Mouse (Mus musculus) hindbrain, embryonic 13.5 days (tissue): ENCODE results near the gene Krtap4-9. TPM values are rescaled to one million over a fixed set of nuclear protein-coding genes. Genes with fewer than 3 reads are reported as not detected.
"Not testable (repeated sequence)": the region's sequence is repeated elsewhere in the genome, so short reads cannot be mapped to it uniquely, and the experiment has no call there.

Experiments
- ATAC-seq: fragments of 200-750 bp; cut with Nextera tagmentation; 2 replicates; pipeline ENCODE4 v1.8.0; 2017; ENCODE audit warnings: moderate TSS enrichment; ENCODE audit not compliant: low FRiP score
- H3K27ac ChIP-seq: fragments of 300-500 bp; sonication (generic); 2 replicates; pipeline ENCODE4 v1.5.1; 2015; ENCODE audit warnings: inconsistent platforms, mild to moderate bottlenecking, moderate library complexity
- H3K27me3 ChIP-seq: fragments of 300-500 bp; sonication (generic); 2 replicates; pipeline ENCODE4 v1.6.1; 2015; ENCODE audit warnings: mild to moderate bottlenecking, inconsistent platforms
- H3K36me3 ChIP-seq: fragments of 300-500 bp; sonication (generic); 2 replicates; pipeline ENCODE4 v1.6.1; 2015; ENCODE audit warnings: mild to moderate bottlenecking, inconsistent platforms
- H3K4me1 ChIP-seq: fragments of 300-500 bp; sonication (generic); replicated peaks from 2 replicates; pipeline ENCODE4 v1.6.1; 2015; ENCODE audit warnings: inconsistent platforms
- H3K4me2 ChIP-seq: fragments of 300-500 bp; sonication (generic); 2 replicates; pipeline ENCODE4 v1.6.1; 2015; ENCODE audit warnings: inconsistent platforms, mild to moderate bottlenecking, moderate library complexity
- H3K4me3 ChIP-seq: fragments of 300-500 bp; sonication (generic); 2 replicates; pipeline ENCODE4 v1.5.1; 2015; ENCODE audit warnings: mild to moderate bottlenecking, inconsistent platforms
- H3K9ac ChIP-seq: fragments of 300-500 bp; sonication (generic); 2 replicates; pipeline ENCODE4 v1.6.1; 2015; ENCODE audit warnings: mild to moderate bottlenecking, inconsistent platforms
- H3K9me3 ChIP-seq: fragments of 300-500 bp; sonication (generic); 2 replicates; pipeline ENCODE4 v1.6.1; 2016; ENCODE audit warnings: inconsistent platforms
- WGBS: fragments of 180-500 bp; shearing (Covaris S2); methylation state at CpG from one replicate; pipeline ENCODE4 v1.1.7; 2015; 5-methylcytosine and 5-hydroxymethylcytosine counted together
- polyA plus RNA-seq: library from polyadenylated mRNA; unstranded; fragments of >200 nt; fragmentation: Nextera tagmentation; extraction: Ambion mirVana; gene quantifications from 2 replicates; pipeline ENCODE4 v1.2.1, GENCODE M21; 2015

Gene Krtap4-9
- not detected in 2 replicates for polyA plus RNA-seq

DNA sequence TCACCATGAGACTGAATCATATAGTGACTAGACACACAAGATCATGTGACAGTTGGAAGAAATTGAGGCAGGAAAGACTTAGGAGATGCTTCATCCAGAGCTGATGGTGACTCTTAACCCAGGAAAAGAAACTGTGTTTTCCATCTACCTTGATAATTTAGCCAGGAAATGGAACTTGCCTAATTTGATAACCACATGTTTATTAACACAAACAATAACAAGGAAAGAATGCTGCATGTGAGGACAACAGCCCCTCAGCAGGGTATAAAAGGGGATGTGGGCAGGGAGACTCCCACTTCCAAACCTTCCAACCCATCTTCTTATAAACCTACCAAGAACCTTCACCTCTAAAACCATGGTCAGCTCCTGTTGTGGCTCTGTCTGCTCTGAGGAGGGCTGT lies at the start of gene Krtap4-9:
Krtap4-9 (plus strand) TSS at position 301 of the 400 bp plus-strand sequence.
- H3K36me3 ChIP-seq, H3K9ac ChIP-seq, H3K27me3 ChIP-seq, H3K4me1 ChIP-seq, H3K4me2 ChIP-seq, ATAC-seq, H3K9me3 ChIP-seq, H3K4me3 ChIP-seq, H3K27ac ChIP-seq: not testable (repeated sequence)

DNA sequence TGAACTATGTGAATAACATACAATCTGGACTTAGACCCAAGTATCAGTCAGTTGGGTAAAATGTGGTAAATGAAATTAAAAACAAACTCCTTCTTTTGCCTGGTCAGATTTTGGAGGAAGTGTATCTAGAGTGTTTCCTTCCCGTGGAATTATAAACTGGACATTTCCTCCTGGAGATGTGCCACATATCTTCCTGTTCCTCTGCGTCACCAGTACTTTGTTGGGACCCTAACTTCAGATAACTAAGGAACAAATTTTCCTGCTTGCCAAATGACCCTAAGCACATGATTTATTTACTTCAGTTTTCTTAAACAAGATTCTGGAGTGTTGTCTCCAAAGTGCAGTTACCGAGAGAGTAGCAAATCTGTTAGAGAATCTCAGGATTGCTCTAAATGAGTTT lies 41.0 kb upstream of the Krtap4-9 start:
- no peak for ATAC-seq
- Histone ChIP-seq H3K27ac (no peak overlapping the region), H3K27me3 (no peaks in the 10 kb centered on the region), H3K9me3 (no peaks in the 10 kb centered on the region), H3K4me2 (no peak overlapping the region), H3K36me3 (no peaks in the 10 kb centered on the region), H3K9ac (no peak overlapping the region), H3K4me3 (no peak overlapping the region), H3K4me1 (no peaks in the 10 kb centered on the region)
- WGBS: 95% methylated on average over 3 of the region's 3 CpGs

DNA sequence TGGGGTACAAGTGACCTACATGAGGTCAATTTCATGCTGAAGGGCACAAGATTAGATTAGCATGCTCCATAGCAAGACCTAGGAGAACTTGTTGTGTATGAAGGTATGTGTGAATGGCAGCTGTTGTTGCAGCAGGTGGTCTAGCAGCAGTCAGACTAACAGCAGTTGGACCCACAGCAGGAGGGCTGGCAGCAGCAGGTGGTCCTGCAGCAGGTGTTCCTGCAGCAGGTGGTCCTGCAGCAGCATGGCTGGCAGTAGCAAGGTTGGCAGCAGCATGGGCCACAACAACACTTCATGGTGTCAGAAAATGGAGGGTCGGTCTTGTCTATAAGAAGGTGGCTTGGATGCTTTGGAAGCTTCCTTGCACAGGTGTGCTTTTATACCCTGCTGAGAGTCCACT lies 26.1 kb upstream of the Krtap4-9 start:
- 100% methylated on average over 1 of the region's 1 CpGs for WGBS
- H3K27me3 ChIP-seq: no peaks in the 10 kb centered on the region
- ATAC-seq: no peak
- H3K4me1 ChIP-seq: no peaks in the 10 kb centered on the region
- H3K27ac ChIP-seq: no peak overlapping the region
- no peak overlapping the region for H3K4me3 ChIP-seq
- H3K9ac ChIP-seq: no peak overlapping the region
- H3K36me3 ChIP-seq: no peaks in the 10 kb centered on the region
- no peak overlapping the region for H3K4me2 ChIP-seq
- H3K9me3 ChIP-seq: no peaks in the 10 kb centered on the region

DNA sequence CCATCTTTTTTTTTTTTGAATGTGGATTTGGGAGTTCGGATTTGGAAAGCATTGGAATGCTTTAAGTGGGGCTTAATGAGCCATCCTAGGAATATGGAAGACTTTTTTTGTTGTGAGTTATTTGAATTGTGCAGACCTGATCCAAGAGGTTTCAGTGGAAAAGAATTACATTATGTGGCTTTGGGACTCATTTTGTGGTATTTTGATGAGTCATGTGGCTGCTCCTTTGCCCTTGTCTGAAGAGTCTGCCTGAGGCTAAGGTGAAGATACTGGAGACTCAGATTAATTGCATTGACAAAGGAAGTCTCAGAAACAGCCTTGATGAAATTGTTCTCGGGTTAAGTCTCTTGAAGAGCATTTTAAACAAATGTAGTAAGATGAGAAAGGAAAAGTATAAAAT lies 16.6 kb upstream of the Krtap4-9 start:
- H3K27ac ChIP-seq: no peak overlapping the region
- ATAC-seq: no peak
- H3K9me3 ChIP-seq: no peaks in the 10 kb centered on the region
- WGBS: 74% methylated on average over 2 of the region's 2 CpGs
- no peak overlapping the region for H3K4me3 ChIP-seq
- H3K4me1 ChIP-seq: no peaks in the 10 kb centered on the region
- H3K9ac ChIP-seq: no peak overlapping the region
- H3K27me3 ChIP-seq: no peaks in the 10 kb centered on the region
- no peak overlapping the region for H3K4me2 ChIP-seq
- H3K36me3 ChIP-seq: no peaks in the 10 kb centered on the region

DNA sequence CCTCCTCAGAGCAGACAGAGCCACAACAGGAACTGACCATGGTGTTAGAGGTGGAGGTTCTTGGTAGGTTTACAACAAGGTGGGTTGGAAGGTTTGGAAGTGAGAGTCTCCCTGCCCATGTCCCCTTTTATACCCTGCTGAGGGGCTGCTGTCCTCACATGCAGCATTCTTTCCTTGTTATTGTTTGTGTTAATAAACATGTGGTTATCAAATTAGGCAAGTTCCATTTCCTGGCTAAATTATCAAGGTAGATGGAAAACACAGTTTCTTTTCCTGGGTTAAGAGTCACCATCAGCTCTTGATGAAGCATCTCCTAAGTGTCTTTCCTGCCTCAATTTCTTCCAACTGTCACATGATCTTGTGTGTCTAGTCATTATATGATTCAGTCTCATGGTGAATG lies 12.2 kb upstream of the Krtap4-9 start, which contains the start of gene Gm11595:
Gm11595 (minus strand) TSS at position 101 of the 400 bp plus-strand sequence.
- H3K4me3 ChIP-seq, H3K4me2 ChIP-seq, H3K9ac ChIP-seq, H3K9me3 ChIP-seq, H3K27me3 ChIP-seq, H3K27ac ChIP-seq, H3K4me1 ChIP-seq, ATAC-seq, H3K36me3 ChIP-seq: not testable (repeated sequence)

DNA sequence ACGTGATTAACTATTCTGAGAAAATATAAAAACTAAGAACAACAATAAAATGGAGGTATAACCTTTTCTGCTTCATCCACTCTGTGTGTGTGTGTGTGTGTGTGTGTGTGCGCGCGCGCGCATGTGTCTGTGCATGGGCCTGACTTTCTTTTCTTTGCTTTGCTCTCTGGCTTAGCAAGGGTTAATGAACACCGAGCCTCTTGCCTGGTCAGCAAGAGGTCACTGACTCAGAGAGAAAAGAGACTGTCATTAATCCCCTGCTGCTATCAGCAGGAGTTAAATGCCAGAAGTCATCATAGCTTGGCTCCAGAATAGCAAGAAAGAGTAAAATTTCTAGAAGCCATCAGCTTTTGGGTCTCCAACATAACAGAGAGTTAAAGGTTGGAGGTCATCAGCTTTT lies 6.6 kb upstream of the Krtap4-9 start:
- Histone ChIP-seq H3K4me1 (no peaks in the 10 kb centered on the region; the same call in 1 of the 2 replicates), H3K27ac (no peak overlapping the region), H3K27me3 (no peaks in the 10 kb centered on the region), H3K9me3 (no peaks in the 10 kb centered on the region), H3K4me3 (no peak overlapping the region), H3K4me2 (no peak overlapping the region), H3K9ac (no peak overlapping the region), H3K36me3 (no peaks in the 10 kb centered on the region)
- WGBS: 33% methylated on average over 7 of the region's 7 CpGs
- no peak for ATAC-seq

DNA sequence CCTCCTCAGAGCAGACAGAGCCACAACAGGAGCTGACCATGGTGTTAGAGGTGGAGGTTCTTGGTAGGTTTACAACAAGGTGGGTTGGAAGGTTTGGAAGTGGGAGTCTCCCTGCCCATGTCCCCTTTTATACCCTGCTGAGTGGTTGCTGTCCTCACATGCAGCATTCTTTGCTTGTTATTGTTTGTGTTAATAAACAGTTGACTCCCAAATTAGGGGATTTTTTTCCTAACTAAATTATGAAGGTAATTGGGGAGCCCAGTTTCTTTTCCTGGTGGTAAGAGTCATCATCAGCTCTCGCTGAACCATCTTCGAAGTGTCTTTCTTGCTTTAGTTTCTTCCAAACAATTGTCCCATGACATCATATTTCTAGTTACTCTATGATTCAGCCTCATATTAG lies 4.4 kb upstream of the Krtap4-9 start, which contains the start of gene Krtap4-8:
Krtap4-8 (minus strand) TSS at position 101 of the 400 bp plus-strand sequence.
- Histone ChIP-seq H3K27ac (no peak within 1 kb of the TSS), H3K9me3 (no peaks in the 10 kb centered on the region), H3K27me3 (no peaks in the 10 kb centered on the region), H3K4me2 (no peak within 1 kb of the TSS), H3K4me1 (no peaks in the 10 kb centered on the region; the same call in 1 of the 2 replicates), H3K9ac (no peak within 1 kb of the TSS), H3K36me3 (no peaks in the 10 kb centered on the region), H3K4me3 (no peak within 1 kb of the TSS)
- WGBS: 93% methylated on average over 2 of the region's 2 CpGs
- ATAC-seq: no peak

DNA sequence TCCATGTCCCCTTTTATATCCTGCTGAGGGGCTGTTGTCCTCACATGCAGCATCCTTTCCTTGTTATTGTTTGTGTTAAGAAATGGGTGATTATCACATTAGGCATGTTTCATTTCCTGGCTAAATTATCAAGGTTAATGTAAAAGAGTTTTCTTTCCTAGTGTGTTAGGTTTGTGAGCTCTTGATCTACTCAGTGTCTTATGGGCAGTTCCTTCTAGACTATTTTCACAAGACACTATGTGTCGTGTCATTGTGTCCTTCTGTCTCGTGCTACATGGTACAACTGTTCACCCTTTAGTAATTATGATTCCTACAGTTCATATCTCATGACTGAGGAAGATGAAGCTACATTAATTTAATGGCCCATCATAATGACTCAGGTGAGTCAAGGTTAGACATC lies 8.4 kb downstream of the Krtap4-9 start, which contains the start of gene Gm11596:
Gm11596 (minus strand) TSS at position 101 of the 400 bp plus-strand sequence.
- H3K9ac ChIP-seq: no peak within 1 kb of the TSS
- H3K9me3 ChIP-seq: no peaks in the 10 kb centered on the region
- no peaks in the 10 kb centered on the region for H3K4me1 ChIP-seq
- no peaks in the 10 kb centered on the region for H3K36me3 ChIP-seq
- no peak for ATAC-seq
- no peaks in the 10 kb centered on the region for H3K27me3 ChIP-seq
- no peak within 1 kb of the TSS for H3K4me2 ChIP-seq
- H3K4me3 ChIP-seq: no peak within 1 kb of the TSS
- WGBS: 90% methylated on average over 2 of the region's 2 CpGs
- H3K27ac ChIP-seq: no peak within 1 kb of the TSS

DNA sequence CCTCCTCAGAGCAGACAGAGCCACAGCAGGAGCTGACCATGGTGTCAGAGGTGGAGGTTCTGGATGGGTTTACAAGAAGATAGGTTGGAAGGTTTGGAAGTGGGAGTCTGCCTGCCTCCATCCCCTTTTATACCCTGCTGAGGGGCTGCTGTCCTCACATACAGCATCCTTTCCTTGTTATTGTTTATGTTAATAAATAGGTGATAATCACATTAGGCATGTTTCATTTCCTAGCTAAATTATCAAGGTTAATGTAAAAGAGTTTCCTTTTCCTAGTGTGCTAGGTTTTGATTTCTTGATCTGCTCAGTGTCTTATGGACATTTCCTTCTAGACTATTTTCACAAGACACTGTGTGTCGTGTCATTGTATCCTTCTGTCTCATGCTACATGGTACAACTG lies 13.8 kb downstream of the Krtap4-9 start, which contains the start of gene Gm11569:
Gm11569 (minus strand) TSS at position 101 of the 400 bp plus-strand sequence.
- H3K4me2 ChIP-seq, H3K9ac ChIP-seq, H3K4me3 ChIP-seq, H3K27ac ChIP-seq, H3K36me3 ChIP-seq, ATAC-seq, H3K4me1 ChIP-seq, H3K27me3 ChIP-seq, H3K9me3 ChIP-seq: not testable (repeated sequence)
- no CpG with 5 or more reads among the region's 1 CpGs for WGBS

DNA sequence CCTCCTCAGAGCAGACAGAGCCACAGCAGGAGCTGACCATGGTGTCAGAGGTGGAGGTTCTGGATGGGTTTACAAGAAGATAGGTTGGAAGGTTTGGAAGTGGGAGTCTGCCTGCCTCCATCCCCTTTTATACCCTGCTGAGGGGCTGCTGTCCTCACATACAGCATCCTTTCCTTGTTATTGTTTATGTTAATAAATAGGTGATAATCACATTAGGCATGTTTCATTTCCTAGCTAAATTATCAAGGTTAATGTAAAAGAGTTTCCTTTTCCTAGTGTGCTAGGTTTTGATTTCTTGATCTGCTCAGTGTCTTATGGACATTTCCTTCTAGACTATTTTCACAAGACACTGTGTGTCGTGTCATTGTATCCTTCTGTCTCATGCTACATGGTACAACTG lies 19.3 kb downstream of the Krtap4-9 start, which contains the start of gene Gm11554:
Gm11554 (minus strand) TSS at position 101 of the 400 bp plus-strand sequence.
- not testable (repeated sequence) for ATAC-seq, H3K4me1 ChIP-seq, H3K27me3 ChIP-seq, H3K4me3 ChIP-seq, H3K9ac ChIP-seq, H3K27ac ChIP-seq, H3K9me3 ChIP-seq, H3K4me2 ChIP-seq, H3K36me3 ChIP-seq
- no CpG with 5 or more reads among the region's 1 CpGs for WGBS

DNA sequence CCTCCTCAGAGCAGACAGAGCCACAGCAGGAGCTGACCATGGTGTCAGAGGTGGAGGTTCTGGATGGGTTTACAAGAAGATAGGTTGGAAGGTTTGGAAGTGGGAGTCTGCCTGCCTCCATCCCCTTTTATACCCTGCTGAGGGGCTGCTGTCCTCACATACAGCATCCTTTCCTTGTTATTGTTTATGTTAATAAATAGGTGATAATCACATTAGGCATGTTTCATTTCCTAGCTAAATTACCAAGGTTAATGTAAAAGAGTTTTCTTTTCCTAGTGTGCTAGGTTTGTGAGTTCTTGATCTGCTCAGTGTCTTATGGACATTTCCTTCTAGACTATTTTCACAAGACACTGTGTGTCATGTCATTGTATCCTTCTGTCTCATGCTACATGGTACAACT lies 24.8 kb downstream of the Krtap4-9 start, which contains the start of gene Krtap4-13:
Krtap4-13 (minus strand) TSS at position 101 of the 400 bp plus-strand sequence.
- not testable (repeated sequence) for H3K27me3 ChIP-seq, H3K4me2 ChIP-seq, ATAC-seq, H3K4me3 ChIP-seq, H3K9ac ChIP-seq, H3K36me3 ChIP-seq, H3K9me3 ChIP-seq, H3K27ac ChIP-seq, H3K4me1 ChIP-seq

DNA sequence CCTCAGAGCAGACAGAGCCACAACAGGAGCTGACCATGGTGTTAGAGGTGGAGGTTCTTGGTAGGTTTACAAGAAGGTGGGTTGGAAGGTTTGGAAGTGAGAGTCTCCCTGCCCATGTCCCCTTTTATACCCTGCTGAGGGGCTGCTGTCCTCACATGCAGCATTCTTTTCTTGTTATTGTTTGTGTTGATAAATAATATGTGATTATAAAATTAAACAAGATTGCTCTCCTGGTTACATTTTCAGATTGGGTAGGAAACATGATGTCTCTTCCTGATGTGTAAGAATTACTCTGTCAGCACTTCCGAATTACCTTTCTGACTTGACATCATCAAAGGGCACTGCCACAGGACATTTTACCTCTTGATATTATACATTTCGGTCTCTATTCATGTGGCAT lies 30.6 kb downstream of the Krtap4-9 start, which contains the start of gene Gm11564:
Gm11564 (minus strand) TSS at position 101 of the 400 bp plus-strand sequence.
- H3K9ac ChIP-seq, H3K27ac ChIP-seq, ATAC-seq, H3K4me1 ChIP-seq, H3K36me3 ChIP-seq, H3K4me3 ChIP-seq, H3K4me2 ChIP-seq, H3K9me3 ChIP-seq, H3K27me3 ChIP-seq: not testable (repeated sequence)
- WGBS: 90% methylated on average over 2 of the region's 2 CpGs
